Mouse (Mus musculus): Measurements from ENCODE around the gene Rnf25. TPM values are rescaled to one million over a fixed set of nuclear protein-coding genes. Genes with fewer than 3 reads are reported as not detected.

Gene Rnf25
- polyA plus RNA-seq (2017; shearing (Covaris generic)) = 18.6 TPM

DNA sequence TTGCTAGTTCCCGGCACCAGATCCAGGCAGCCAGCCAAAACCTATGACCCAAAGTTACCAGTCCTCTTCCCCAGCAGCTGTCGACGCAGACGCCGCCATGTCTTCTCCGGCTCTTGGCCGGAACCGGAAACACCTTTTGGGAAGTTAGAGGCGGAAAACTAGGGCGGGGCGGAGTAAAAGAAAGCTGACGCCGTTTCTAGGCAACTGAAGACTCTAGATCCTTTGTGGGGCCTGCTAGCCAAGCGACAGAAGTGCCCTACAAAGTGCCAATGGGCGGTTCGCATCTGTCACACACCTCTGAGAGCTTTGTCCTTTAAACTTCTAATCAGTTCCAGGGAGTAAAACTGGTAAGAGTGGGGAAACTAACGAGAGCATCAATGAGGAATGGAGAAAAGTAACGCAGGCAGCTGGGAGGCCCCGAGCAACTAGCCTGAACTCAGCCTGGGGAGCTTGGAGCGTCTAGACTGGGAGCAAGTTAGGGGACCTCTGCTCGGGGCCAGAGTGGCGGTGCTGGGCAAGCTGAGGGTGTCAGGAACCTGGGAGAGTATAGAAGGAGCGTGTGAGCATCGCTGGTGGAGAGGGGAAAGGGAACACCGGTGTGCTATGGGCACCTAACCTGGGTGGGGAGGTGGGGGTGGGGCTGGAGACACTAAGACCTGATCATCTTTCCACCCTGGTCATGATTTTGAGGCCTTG, at the start of gene Rnf25, which contains the start of gene Stk36:
TSS of gene Rnf25 (minus strand) at position 131 of the 696 bp plus-strand sequence.
TSS of gene Stk36 (plus strand) at position 179 of the 696 bp plus-strand sequence.

GRCm38 (mm10) chr1:74587773-74588445, 13.3 kb downstream of the Rnf25 start, which contains the start of the genes Zfp142 and Bcs1l:
Gene Zfp142 (minus strand): TSS chr1:74588246.
Gene Bcs1l (plus strand): TSS chr1:74588289.

GRCm38 (mm10) chr1:74544184-74544583, 57.0 kb downstream of the Rnf25 start, which contains the start of gene Usp37:
Gene Usp37 (minus strand): TSS chr1:74544284.

Other genes with a start within 250 kb of the Rnf25 start
- not detected for gene Catip, start 239.3 kb downstream of the Rnf25 start, polyA plus RNA-seq (2017; shearing (Covaris generic))
- not detected for gene Slc11a1, start 226.2 kb downstream of the Rnf25 start, polyA plus RNA-seq (2017; shearing (Covaris generic))
- 5.5 TPM for gene Ctdsp1, start 209.9 kb downstream of the Rnf25 start, polyA plus RNA-seq (2017; shearing (Covaris generic))
- 0.61 TPM for gene Vil1, start 192.0 kb downstream of the Rnf25 start, polyA plus RNA-seq (2017; shearing (Covaris generic))
- gene Cnot9, start 95.3 kb downstream of the Rnf25 start, polyA plus RNA-seq (2017; shearing (Covaris generic)) = 24.0 TPM
- 0.85 TPM for gene Plcd4, start 58.5 kb downstream of the Rnf25 start, polyA plus RNA-seq (2017; shearing (Covaris generic))
- gene Usp37, start 57.1 kb downstream of the Rnf25 start, polyA plus RNA-seq (2017; shearing (Covaris generic)) = 18.6 TPM
- gene Zfp142, start 13.2 kb downstream of the Rnf25 start, polyA plus RNA-seq (2017; shearing (Covaris generic)) = 22.7 TPM
- 6.6 TPM for gene Bcs1l, start 13.1 kb downstream of the Rnf25 start, polyA plus RNA-seq (2017; shearing (Covaris generic))
- not detected for gene Stk36, start within 50 bp of the Rnf25 start, polyA plus RNA-seq (2017; shearing (Covaris generic))
- 48.8 TPM for gene Ttll4, start 60.3 kb upstream of the Rnf25 start, polyA plus RNA-seq (2017; shearing (Covaris generic))
- not detected for gene Cyp27a1, start 112.2 kb upstream of the Rnf25 start, polyA plus RNA-seq (2017; shearing (Covaris generic))
- not detected for gene Prkag3, start 147.8 kb upstream of the Rnf25 start, polyA plus RNA-seq (2017; shearing (Covaris generic))
- not detected for gene Wnt6, start 170.5 kb upstream of the Rnf25 start, polyA plus RNA-seq (2017; shearing (Covaris generic))
- gene Wnt10a, start 190.1 kb upstream of the Rnf25 start, polyA plus RNA-seq (2017; shearing (Covaris generic)) = not detected

Measured in naive thymus-derived CD4-positive, alpha-beta T cell, adult 5 months (primary cell).